Mouse (Mus musculus): ENCODE results near the gene Tmem150c. TPM values are rescaled to one million over a fixed set of nuclear protein-coding genes. Genes with fewer than 3 reads are reported as not detected.

The Tmem150c gene
- total RNA-seq, 1 experiment: 0.22 TPM

- no peak for TF ChIP-seq ZNF384 (IDR thresholded peaks at IDR 0.05; ENCODE audit: low read depth, low read length)
- no peak for TF ChIP-seq HCFC1 (IDR thresholded peaks at IDR 0.05; ENCODE audit: borderline replicate concordance, insufficient read depth, low read length)
- TF ChIP-seq ZC3H11A (IDR thresholded peaks at IDR 0.05; ENCODE audit: borderline replicate concordance, low read depth, low read length): no peak
- TF ChIP-seq CHD2 (IDR thresholded peaks at IDR 0.05; ENCODE audit: low read depth, low read length): no peak
- no peak for TF ChIP-seq MAFK (IDR thresholded peaks at IDR 0.05; ENCODE audit: insufficient read depth, low read depth, low read length)
- in situ Hi-C loops (cut with MboI; ENCODE audit: low sequenced_read_pairs in 2 of 2, unreplicated experiment in 2 of 2): no loop called here
- no peak for DNase-seq (ENCODE audit: low read depth, low spot score)
- H3K36me3 ChIP-seq (ENCODE audit: control insufficient read depth, insufficient read depth, low read length, poor library complexity, severe bottlenecking): no peaks in the 10 kb centered on the region
- no peak overlapping the region for H3K27ac ChIP-seq (ENCODE audit: insufficient read depth, low read depth, low read length, poor library complexity, severe bottlenecking)
- no peaks in the 10 kb centered on the region for H3K4me1 ChIP-seq (ENCODE audit: control insufficient read depth in 2 of 2, insufficient read depth in 2 of 2, low read length in 2 of 2, poor library complexity in 1 of 2)
- no peak overlapping the region for H3K4me3 ChIP-seq (ENCODE audit: insufficient read depth in 1 of 2, low read depth in 1 of 2, low read length in 2 of 2, poor library complexity in 1 of 2, severe bottlenecking in 1 of 2)
- H3K9me3 ChIP-seq (ENCODE audit: control insufficient read depth, insufficient read depth, low read depth, low read length): no peaks in the 10 kb centered on the region
- no peak overlapping the region for H3K9ac ChIP-seq (ENCODE audit: insufficient read depth, low read depth, low read length, poor library complexity, severe bottlenecking)
Measured at GRCm38 (mm10) chr5:100186618-100187017, 27.0 kb upstream of the Tmem150c start.

- no peaks in the 10 kb centered on the region for H3K4me1 ChIP-seq (ENCODE audit: control insufficient read depth in 2 of 2, insufficient read depth in 2 of 2, low read length in 2 of 2, poor library complexity in 1 of 2)
- H3K4me3 ChIP-seq (ENCODE audit: insufficient read depth in 1 of 2, low read depth in 1 of 2, low read length in 2 of 2, poor library complexity in 1 of 2, severe bottlenecking in 1 of 2): no peak overlapping the region
- no peak for TF ChIP-seq ZC3H11A (IDR thresholded peaks at IDR 0.05; ENCODE audit: borderline replicate concordance, low read depth, low read length)
- no peak for TF ChIP-seq MAFK (IDR thresholded peaks at IDR 0.05; ENCODE audit: insufficient read depth, low read depth, low read length)
- TF ChIP-seq ZNF384 (IDR thresholded peaks at IDR 0.05; ENCODE audit: low read depth, low read length): no peak
- TF ChIP-seq CHD2 (IDR thresholded peaks at IDR 0.05; ENCODE audit: low read depth, low read length): no peak
- TF ChIP-seq HCFC1 (IDR thresholded peaks at IDR 0.05; ENCODE audit: borderline replicate concordance, insufficient read depth, low read length): no peak
- H3K36me3 ChIP-seq (ENCODE audit: control insufficient read depth, insufficient read depth, low read length, poor library complexity, severe bottlenecking): no peaks in the 10 kb centered on the region
- H3K9me3 ChIP-seq (ENCODE audit: control insufficient read depth, insufficient read depth, low read depth, low read length): no peaks in the 10 kb centered on the region
- H3K9ac ChIP-seq (ENCODE audit: insufficient read depth, low read depth, low read length, poor library complexity, severe bottlenecking): no peak overlapping the region
- in situ Hi-C loops (cut with MboI; ENCODE audit: low sequenced_read_pairs in 2 of 2, unreplicated experiment in 2 of 2): no loop called here
- DNase-seq (ENCODE audit: low read depth, low spot score): no peak
- H3K27ac ChIP-seq (ENCODE audit: insufficient read depth, low read depth, low read length, poor library complexity, severe bottlenecking): no peak overlapping the region
Measured at GRCm38 (mm10) chr5:100185895-100186294, 26.3 kb upstream of the Tmem150c start.

GRCm38 (mm10) chr5:100181011-100181410, 21.4 kb upstream of the Tmem150c start:
- Histone ChIP-seq H3K27ac (ENCODE audit: insufficient read depth, low read depth, low read length, poor library complexity, severe bottlenecking) (no peak overlapping the region), H3K36me3 (ENCODE audit: control insufficient read depth, insufficient read depth, low read length, poor library complexity, severe bottlenecking) (no peaks in the 10 kb centered on the region), H3K9ac (ENCODE audit: insufficient read depth, low read depth, low read length, poor library complexity, severe bottlenecking) (no peak overlapping the region), H3K9me3 (ENCODE audit: control insufficient read depth, insufficient read depth, low read depth, low read length) (no peaks in the 10 kb centered on the region), H3K4me3 (ENCODE audit: insufficient read depth in 1 of 2, low read depth in 1 of 2, low read length in 2 of 2, poor library complexity in 1 of 2, severe bottlenecking in 1 of 2) (no peak overlapping the region), H3K4me1 (ENCODE audit: control insufficient read depth in 2 of 2, insufficient read depth in 2 of 2, low read length in 2 of 2, poor library complexity in 1 of 2) (no peaks in the 10 kb centered on the region)
- TF ChIP-seq HCFC1 (IDR thresholded peaks at IDR 0.05; ENCODE audit: borderline replicate concordance, insufficient read depth, low read length) (no peak), ZC3H11A (IDR thresholded peaks at IDR 0.05; ENCODE audit: borderline replicate concordance, low read depth, low read length) (no peak), MAFK (IDR thresholded peaks at IDR 0.05; ENCODE audit: insufficient read depth, low read depth, low read length) (no peak), ZNF384 (IDR thresholded peaks at IDR 0.05; ENCODE audit: low read depth, low read length) (no peak), CHD2 (IDR thresholded peaks at IDR 0.05; ENCODE audit: low read depth, low read length) (no peak)
- in situ Hi-C loops (cut with MboI; ENCODE audit: low sequenced_read_pairs in 2 of 2, unreplicated experiment in 2 of 2): no loop called here
- no peak for DNase-seq (ENCODE audit: low read depth, low spot score)

DNA sequence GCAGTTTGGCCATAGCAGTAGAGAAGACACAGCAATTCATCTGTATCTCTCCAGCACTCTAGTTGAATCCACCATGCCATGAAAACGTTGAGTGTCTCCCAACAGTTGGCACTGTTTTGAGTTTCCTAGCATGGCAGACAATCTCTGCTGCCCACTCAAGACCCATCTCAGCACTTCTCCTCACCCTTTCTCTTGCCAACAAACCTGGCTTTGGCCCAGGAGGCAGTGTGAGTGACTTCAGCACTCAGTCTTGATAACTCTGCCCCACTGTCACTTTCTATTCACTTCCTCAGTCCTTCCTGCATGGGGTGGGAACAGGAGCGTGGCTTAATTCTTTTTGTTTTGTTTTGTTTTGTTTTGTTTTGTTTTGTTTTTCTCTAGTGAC, 19.2 kb upstream of the Tmem150c start:
- no peaks in the 10 kb centered on the region for H3K36me3 ChIP-seq (ENCODE audit: control insufficient read depth, insufficient read depth, low read length, poor library complexity, severe bottlenecking)
- no peak overlapping the region for H3K4me3 ChIP-seq (ENCODE audit: insufficient read depth in 1 of 2, low read depth in 1 of 2, low read length in 2 of 2, poor library complexity in 1 of 2, severe bottlenecking in 1 of 2)
- no peak for TF ChIP-seq HCFC1 (IDR thresholded peaks at IDR 0.05; ENCODE audit: borderline replicate concordance, insufficient read depth, low read length)
- TF ChIP-seq ZNF384 (IDR thresholded peaks at IDR 0.05; ENCODE audit: low read depth, low read length): no peak
- TF ChIP-seq ZC3H11A (IDR thresholded peaks at IDR 0.05; ENCODE audit: borderline replicate concordance, low read depth, low read length): no peak
- no peak for TF ChIP-seq CHD2 (IDR thresholded peaks at IDR 0.05; ENCODE audit: low read depth, low read length)
- TF ChIP-seq MAFK (IDR thresholded peaks at IDR 0.05; ENCODE audit: insufficient read depth, low read depth, low read length): no peak
- in situ Hi-C loops (cut with MboI; ENCODE audit: low sequenced_read_pairs in 2 of 2, unreplicated experiment in 2 of 2): no loop called here
- no peak overlapping the region for H3K27ac ChIP-seq (ENCODE audit: insufficient read depth, low read depth, low read length, poor library complexity, severe bottlenecking)
- no peak overlapping the region for H3K9ac ChIP-seq (ENCODE audit: insufficient read depth, low read depth, low read length, poor library complexity, severe bottlenecking)
- H3K9me3 ChIP-seq (ENCODE audit: control insufficient read depth, insufficient read depth, low read depth, low read length): no peaks in the 10 kb centered on the region
- no peaks in the 10 kb centered on the region for H3K4me1 ChIP-seq (ENCODE audit: control insufficient read depth in 2 of 2, insufficient read depth in 2 of 2, low read length in 2 of 2, poor library complexity in 1 of 2)
- DNase-seq (ENCODE audit: low read depth, low spot score): no peak
